Mouse (Mus musculus) ovary, postnatal 36 days (tissue): ENCODE measurements at regions not wholly inside any gene's neighbourhood (a gene's known extent, or its start where the extent isn't known, plus 50 kb on each side); places are given as distances from the start of the nearest gene placed in this dataset.
A peak's percentile ranks its signal among the peaks of the same experiment; 100 is the strongest.
"Not testable (repeated sequence)": the region's sequence is repeated elsewhere in the genome, so short reads cannot be mapped to it uniquely, and the experiment has no call there.

Source experiments
- DNase-seq: peaks from one replicate; pipeline ENCODE4 v3.0.0; 2022; ENCODE audit warnings: low spot score, mixed read lengths

DNA sequence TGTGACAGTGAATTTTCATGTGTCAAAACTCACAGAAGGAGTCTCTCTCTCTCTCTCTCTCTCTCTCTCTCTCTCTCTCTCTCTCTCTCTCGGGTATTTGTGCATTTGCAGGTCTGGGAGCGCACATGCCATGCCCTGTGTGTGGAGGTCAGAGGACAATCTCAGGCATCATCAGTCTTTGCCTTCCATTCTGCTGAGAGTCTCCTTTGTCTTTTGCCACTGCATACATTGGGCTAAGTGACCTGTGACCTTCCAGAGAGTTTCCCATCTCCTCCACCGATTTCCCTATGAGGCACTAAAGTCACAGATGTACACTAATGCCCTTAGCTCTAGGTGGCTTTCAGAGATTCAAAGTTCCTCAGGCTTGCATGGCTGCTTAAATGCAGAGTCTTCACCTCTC lies 391.7 kb downstream of the Tcerg1l start:
- DNase-seq, result no peak

DNA sequence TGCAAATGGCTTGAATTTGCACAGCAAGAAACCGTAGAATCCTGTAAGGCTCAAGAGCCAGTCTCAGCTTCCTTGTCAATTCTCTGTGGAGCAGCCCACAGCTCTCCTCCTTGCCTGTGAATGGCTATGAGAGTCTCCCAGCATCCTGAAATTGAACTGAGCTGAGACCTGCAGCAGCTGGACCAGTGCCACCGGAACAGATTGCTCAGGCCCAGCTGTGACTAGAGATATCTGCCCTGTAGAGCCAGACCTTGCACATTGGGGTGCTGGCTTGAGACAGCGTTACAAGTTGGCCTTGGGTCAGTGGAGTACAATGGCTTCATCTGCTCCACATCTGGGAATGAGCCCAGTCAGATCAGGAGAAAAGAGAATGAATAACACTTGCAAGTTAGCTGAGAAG lies 390.6 kb downstream of the Tcerg1l start:
- DNase-seq, result peak; percentile 7

GRCm38 (mm10) chr7:138008601-138009000 lies 388.9 kb downstream of the Tcerg1l start:
- DNase-seq, result no peak

GRCm38 (mm10) chr7:138024021-138024420 lies 373.5 kb downstream of the Tcerg1l start:
- not testable (repeated sequence) for DNase-seq

- no peak for DNase-seq
These were observed 345.8 kb downstream of the Tcerg1l start for GRCm38 (mm10) chr7:138051696-138052095.

DNA sequence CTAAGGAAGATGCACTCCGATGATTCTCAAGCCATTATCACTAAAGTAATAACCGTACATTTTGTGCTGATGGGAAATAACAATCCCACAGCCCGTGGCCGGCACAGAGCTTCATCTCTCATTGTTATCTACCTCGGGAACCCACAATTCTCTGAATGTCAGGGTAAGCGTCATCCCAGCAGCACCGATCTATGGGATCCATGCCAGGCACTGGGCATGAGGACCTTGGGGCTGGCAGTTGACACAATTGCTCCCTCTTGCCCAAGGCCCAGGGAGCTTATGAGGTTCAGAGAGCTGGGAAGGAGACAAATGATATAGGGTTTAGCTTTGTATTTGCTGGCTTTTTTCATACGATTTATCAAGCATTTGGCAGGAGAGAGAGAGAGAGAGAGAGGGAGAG lies 342.8 kb downstream of the Tcerg1l start:
- no peak for DNase-seq

- DNase-seq, result no peak
These were observed 336.4 kb downstream of the Tcerg1l start for GRCm38 (mm10) chr7:138061116-138061515.

DNA sequence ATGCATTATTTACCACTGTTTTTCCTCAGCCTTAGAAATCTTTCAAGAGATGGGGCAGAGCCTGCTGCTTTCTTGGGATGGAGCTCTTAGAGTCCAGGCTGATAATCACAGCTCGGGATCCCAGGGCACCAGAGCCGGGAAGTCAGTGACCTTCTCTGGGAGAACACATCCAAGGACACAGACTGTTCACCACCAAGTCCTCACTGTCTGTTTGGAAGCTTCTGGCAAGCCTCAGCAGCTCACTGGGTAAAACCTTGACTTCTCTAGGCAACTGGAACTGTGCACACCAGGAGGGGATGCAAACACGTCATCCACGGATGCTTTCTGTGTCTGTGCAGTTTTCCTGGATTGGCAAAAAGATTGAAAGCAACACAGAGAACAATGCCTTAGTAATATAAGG lies 330.6 kb downstream of the Tcerg1l start:
- no peak for DNase-seq

DNA sequence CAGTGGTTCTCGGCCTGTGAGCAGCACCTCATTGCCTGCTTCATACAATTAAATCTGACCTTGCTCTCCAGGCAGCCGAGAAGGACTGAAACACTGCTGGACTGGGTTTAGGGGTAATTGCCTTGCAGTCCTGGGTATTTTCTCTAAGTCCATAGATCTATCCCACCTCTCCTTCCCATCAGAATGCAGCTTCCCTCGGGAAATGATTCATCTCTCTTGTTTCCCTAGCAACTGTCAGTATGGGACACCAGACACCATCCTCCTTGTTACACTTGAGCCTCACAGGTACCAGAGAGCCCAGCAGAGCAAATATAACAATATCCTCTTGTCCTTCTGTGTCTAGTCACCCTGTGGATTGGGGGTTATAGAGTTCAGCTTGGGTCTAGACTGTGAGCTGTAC lies 322.3 kb downstream of the Tcerg1l start:
- DNase-seq, result no peak

GRCm38 (mm10) chr7:138083980-138084379 lies 313.6 kb downstream of the Tcerg1l start:
- DNase-seq, result peak; percentile 76

DNA sequence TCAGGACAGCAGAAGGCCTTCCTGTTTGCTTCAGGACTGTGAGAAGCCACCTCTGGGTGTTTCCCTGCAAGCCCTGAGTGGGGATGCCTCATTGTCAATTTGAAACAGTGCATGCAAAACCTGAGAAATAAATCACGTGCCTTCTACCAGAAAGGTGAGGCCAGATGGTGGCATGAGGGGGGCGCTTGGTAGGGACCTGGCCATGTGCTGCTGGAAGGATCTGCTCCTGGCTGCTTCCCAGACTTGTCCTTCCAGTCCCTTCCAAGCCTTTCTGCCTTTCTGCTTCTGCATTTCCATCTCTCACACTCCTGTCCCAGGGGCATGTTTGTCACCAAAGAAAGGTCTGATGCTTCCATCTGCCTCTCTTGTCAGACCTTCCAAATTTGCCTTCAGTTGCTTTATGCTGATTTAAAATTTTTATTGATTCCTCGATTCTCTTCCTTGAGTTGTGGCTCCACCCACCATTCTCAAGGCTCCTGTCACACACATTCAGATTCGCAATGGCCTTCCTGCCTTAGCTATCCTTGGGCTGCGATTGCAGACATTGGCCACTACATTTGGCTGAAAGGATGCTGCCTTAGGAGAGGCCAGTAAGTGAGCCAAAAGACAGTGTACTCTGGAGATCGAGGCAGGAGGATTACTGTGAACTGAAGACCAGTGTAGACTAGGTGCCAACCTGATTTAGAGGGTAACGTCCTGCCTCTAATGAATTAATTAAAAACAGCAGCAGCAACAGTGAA lies 289.9 kb downstream of the Tcerg1l start:
- no peak for DNase-seq

DNA sequence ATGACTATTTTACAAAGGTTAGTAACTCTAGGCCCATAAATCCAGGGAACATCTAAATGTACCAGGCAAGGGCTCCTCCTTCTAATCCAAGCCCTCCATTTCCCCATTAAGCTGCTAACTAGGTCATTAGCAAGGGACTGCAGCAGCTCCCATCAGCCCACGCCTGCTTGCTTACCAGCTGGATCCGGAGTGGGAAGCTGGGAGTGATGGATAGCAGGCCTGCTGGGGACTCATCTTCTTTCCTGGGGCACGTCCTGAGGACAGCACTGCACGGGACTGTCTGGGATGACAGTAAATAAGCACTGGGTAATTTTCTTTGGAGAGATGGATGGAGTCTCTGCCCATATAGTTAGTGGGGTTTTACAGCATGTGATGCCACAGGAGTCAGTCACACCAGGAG lies 276.0 kb downstream of the Tcerg1l start:
- DNase-seq, result no peak

- no peak for DNase-seq
These were observed 267.8 kb downstream of the Tcerg1l start for GRCm38 (mm10) chr7:138129701-138130100.

- no peak for DNase-seq
These were observed 264.1 kb downstream of the Tcerg1l start for GRCm38 (mm10) chr7:138133427-138133826.

GRCm38 (mm10) chr7:138137934-138138333 lies 259.6 kb downstream of the Tcerg1l start:
- DNase-seq, result no peak

- DNase-seq, result no peak
These were observed 257.8 kb downstream of the Tcerg1l start for GRCm38 (mm10) chr7:138139766-138140165.

- DNase-seq, result no peak
These were observed 248.0 kb downstream of the Tcerg1l start for GRCm38 (mm10) chr7:138149496-138149895.

GRCm38 (mm10) chr7:138153455-138154167 lies 243.9 kb downstream of the Tcerg1l start:
- no peak for DNase-seq
